Mouse (Mus musculus) hindbrain, embryonic 13.5 days (tissue): Measurements from ENCODE around the gene Mpdu1. TPM values are rescaled to one million over a fixed set of nuclear protein-coding genes. Genes with fewer than 3 reads are reported as not detected.
A peak's percentile ranks its signal among the peaks of the same experiment; 100 is the strongest.

Experiments
- ATAC-seq: fragments of 200-750 bp; cut with Nextera tagmentation; 2 replicates; pipeline ENCODE4 v1.8.0; 2017; ENCODE audit warnings: moderate TSS enrichment; ENCODE audit not compliant: low FRiP score
- H3K27ac ChIP-seq: fragments of 300-500 bp; sonication (generic); 2 replicates; pipeline ENCODE4 v1.5.1; 2015; ENCODE audit warnings: inconsistent platforms, mild to moderate bottlenecking, moderate library complexity
- H3K27me3 ChIP-seq: fragments of 300-500 bp; sonication (generic); 2 replicates; pipeline ENCODE4 v1.6.1; 2015; ENCODE audit warnings: mild to moderate bottlenecking, inconsistent platforms
- H3K36me3 ChIP-seq: fragments of 300-500 bp; sonication (generic); 2 replicates; pipeline ENCODE4 v1.6.1; 2015; ENCODE audit warnings: mild to moderate bottlenecking, inconsistent platforms
- H3K4me1 ChIP-seq: fragments of 300-500 bp; sonication (generic); replicated peaks from 2 replicates; pipeline ENCODE4 v1.6.1; 2015; ENCODE audit warnings: inconsistent platforms
- H3K4me2 ChIP-seq: fragments of 300-500 bp; sonication (generic); 2 replicates; pipeline ENCODE4 v1.6.1; 2015; ENCODE audit warnings: inconsistent platforms, mild to moderate bottlenecking, moderate library complexity
- H3K4me3 ChIP-seq: fragments of 300-500 bp; sonication (generic); 2 replicates; pipeline ENCODE4 v1.5.1; 2015; ENCODE audit warnings: mild to moderate bottlenecking, inconsistent platforms
- H3K9ac ChIP-seq: fragments of 300-500 bp; sonication (generic); 2 replicates; pipeline ENCODE4 v1.6.1; 2015; ENCODE audit warnings: mild to moderate bottlenecking, inconsistent platforms
- H3K9me3 ChIP-seq: fragments of 300-500 bp; sonication (generic); 2 replicates; pipeline ENCODE4 v1.6.1; 2016; ENCODE audit warnings: inconsistent platforms
- WGBS: fragments of 180-500 bp; shearing (Covaris S2); methylation state at CpG from one replicate; pipeline ENCODE4 v1.1.7; 2015; 5-methylcytosine and 5-hydroxymethylcytosine counted together
- polyA plus RNA-seq: library from polyadenylated mRNA; unstranded; fragments of >200 nt; fragmentation: Nextera tagmentation; extraction: Ambion mirVana; gene quantifications from 2 replicates; pipeline ENCODE4 v1.2.1, GENCODE M21; 2015

The Mpdu1 gene
- polyA plus RNA-seq, 1 experiment from 2014 or later, result 95.0 TPM

DNA sequence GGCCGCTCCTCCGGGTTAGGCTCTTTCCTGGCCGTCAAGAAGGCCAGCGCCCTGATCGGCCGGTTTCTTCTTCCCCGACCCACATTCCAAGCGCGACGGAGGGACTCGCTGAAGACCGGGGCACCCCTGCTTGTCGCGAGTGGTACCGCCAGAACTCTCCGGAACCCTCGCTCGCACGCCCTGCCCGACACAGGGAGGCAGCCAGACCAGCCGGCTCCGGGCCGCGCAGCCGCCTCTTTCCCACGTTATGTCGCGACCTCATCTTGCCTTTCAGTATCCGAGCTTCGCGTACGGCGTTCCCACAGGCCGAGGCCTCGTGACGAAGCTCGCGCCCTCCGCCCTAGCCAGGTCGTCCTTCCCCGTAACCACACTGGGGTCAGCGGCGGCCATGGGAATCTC, 9.3 kb upstream of the Mpdu1 start:
- Histone ChIP-seq H3K4me3 (peak overlapping the region; percentile 100), H3K27ac (peak overlapping the region; percentile 98), H3K9me3 (no peaks in the 10 kb centered on the region), H3K4me2 (peak overlapping the region; percentile 99), H3K27me3 (no peaks in the 10 kb centered on the region), H3K4me1 (peaks cover 32% of the 10 kb centered on the region), H3K9ac (peak overlapping the region; percentile 100), H3K36me3 (peaks cover 73% of the 10 kb centered on the region)
- ATAC-seq, result peak; percentile 18
- WGBS, result under 1% methylated on average over 43 of the region's 43 CpGs

- Histone ChIP-seq H3K4me3 (peak overlapping the region; percentile 100), H3K9ac (peak overlapping the region; percentile 100), H3K9me3 (no peaks in the 10 kb centered on the region), H3K36me3 (peaks cover 73% of the 10 kb centered on the region), H3K4me2 (peak overlapping the region; percentile 99), H3K4me1 (peaks cover 32% of the 10 kb centered on the region), H3K27ac (peak overlapping the region; percentile 98), H3K27me3 (no peaks in the 10 kb centered on the region)
- WGBS, result 1% methylated on average over 60 of the region's 61 CpGs
- peak; percentile 69 for ATAC-seq
These were observed 8.6 kb upstream of the Mpdu1 start for GRCm38 (mm10) chr11:69670786-69671725.

DNA sequence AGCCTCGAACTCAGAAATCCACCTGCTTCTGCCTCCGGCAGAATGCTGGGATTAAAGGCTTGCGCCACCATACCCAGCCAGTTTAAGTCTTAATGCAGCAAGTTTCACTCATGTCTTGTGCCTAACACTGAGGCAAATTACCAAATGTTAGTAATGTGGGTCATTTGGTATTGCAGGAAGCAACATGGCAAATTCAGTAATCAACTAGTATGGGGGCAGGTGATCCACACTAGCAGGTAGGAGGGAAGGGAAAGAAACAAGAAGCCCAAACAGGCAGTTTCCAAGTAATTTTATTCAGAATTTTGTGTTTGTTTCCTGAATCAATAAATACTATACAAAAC, 4.2 kb upstream of the Mpdu1 start:
- H3K4me2 ChIP-seq, result no peak overlapping the region
- peaks cover 70% of the 10 kb centered on the region for H3K36me3 ChIP-seq
- 92% methylated on average over 3 of the region's 3 CpGs for WGBS
- peaks cover 33% of the 10 kb centered on the region for H3K4me1 ChIP-seq
- no peaks in the 10 kb centered on the region for H3K27me3 ChIP-seq
- no peaks in the 10 kb centered on the region for H3K9me3 ChIP-seq
- H3K9ac ChIP-seq, result no peak overlapping the region
- ATAC-seq, result no peak
- H3K27ac ChIP-seq, result no peak overlapping the region
- no peak overlapping the region for H3K4me3 ChIP-seq

GRCm38 (mm10) chr11:69665961-69666664, 3.7 kb upstream of the Mpdu1 start, which contains the start of gene Cd68:
TSS of gene Cd68 (minus strand) at chr11:69666153.
- no peak within 1 kb of the TSS; the same call in 1 of the 2 replicates for H3K9ac ChIP-seq
- peaks cover 70% of the 10 kb centered on the region for H3K36me3 ChIP-seq
- H3K27ac ChIP-seq, result peak within 1 kb of the TSS; percentile 35; the same call in 1 of the 2 replicates
- ATAC-seq, result no peak
- WGBS, result 41% methylated on average over 7 of the region's 7 CpGs
- no peaks in the 10 kb centered on the region for H3K9me3 ChIP-seq
- H3K4me3 ChIP-seq, result no peak within 1 kb of the TSS
- peaks cover 38% of the 10 kb centered on the region for H3K4me1 ChIP-seq
- no peaks in the 10 kb centered on the region for H3K27me3 ChIP-seq
- H3K4me2 ChIP-seq, result no peak within 1 kb of the TSS

GRCm38 (mm10) chr11:69665457-69665960, 3.1 kb upstream of the Mpdu1 start:
- no peak overlapping the region for H3K4me2 ChIP-seq
- H3K36me3 ChIP-seq, result peaks cover 68% of the 10 kb centered on the region
- H3K27me3 ChIP-seq, result no peaks in the 10 kb centered on the region
- H3K27ac ChIP-seq, result peak overlapping the region; percentile 35; the same call in 1 of the 2 replicates
- peaks cover 39% of the 10 kb centered on the region for H3K4me1 ChIP-seq
- WGBS, result 86% methylated on average over 9 of the region's 9 CpGs
- no peak overlapping the region for H3K4me3 ChIP-seq
- H3K9me3 ChIP-seq, result no peaks in the 10 kb centered on the region
- H3K9ac ChIP-seq, result no peak overlapping the region; the same call in 1 of the 2 replicates
- no peak for ATAC-seq

- no peak overlapping the region for H3K4me2 ChIP-seq
- no peak overlapping the region for H3K4me3 ChIP-seq
- no peaks in the 10 kb centered on the region for H3K27me3 ChIP-seq
- no peaks in the 10 kb centered on the region for H3K9me3 ChIP-seq
- WGBS, result 96% methylated on average over 7 of the region's 7 CpGs
- no peak overlapping the region for H3K27ac ChIP-seq
- peaks cover 61% of the 10 kb centered on the region for H3K36me3 ChIP-seq
- H3K4me1 ChIP-seq, result peaks cover 35% of the 10 kb centered on the region
- no peak overlapping the region for H3K9ac ChIP-seq
- ATAC-seq, result no peak
These were observed 2.4 kb upstream of the Mpdu1 start for GRCm38 (mm10) chr11:69664841-69665240.

DNA sequence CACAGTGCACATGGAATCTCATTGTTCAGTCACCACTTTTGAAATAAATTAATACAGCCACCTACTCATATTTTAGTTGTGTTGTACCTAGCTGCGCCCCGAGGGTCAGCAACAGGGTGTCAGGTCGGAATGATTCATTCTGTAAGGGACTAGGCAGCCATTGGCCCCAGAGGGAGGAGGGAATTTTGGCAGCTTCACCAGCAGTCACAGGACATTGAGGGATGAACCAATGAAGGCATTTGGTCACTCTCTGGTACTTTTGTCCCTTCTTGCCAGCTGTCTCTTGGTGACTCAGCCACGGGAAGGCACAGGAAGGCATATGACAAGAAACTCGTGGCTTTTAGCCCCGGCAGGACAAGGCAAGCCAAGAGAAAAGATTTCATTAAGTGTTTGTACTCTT, 1.4 kb upstream of the Mpdu1 start:
- Histone ChIP-seq H3K27ac (peak overlapping the region; percentile 97), H3K4me1 (peaks cover 27% of the 10 kb centered on the region), H3K9ac (no peak overlapping the region), H3K4me3 (no peak overlapping the region), H3K9me3 (no peaks in the 10 kb centered on the region), H3K4me2 (no peak overlapping the region), H3K27me3 (no peaks in the 10 kb centered on the region), H3K36me3 (peaks cover 57% of the 10 kb centered on the region)
- 91% methylated on average over 6 of the region's 6 CpGs for WGBS
- ATAC-seq, result no peak

DNA sequence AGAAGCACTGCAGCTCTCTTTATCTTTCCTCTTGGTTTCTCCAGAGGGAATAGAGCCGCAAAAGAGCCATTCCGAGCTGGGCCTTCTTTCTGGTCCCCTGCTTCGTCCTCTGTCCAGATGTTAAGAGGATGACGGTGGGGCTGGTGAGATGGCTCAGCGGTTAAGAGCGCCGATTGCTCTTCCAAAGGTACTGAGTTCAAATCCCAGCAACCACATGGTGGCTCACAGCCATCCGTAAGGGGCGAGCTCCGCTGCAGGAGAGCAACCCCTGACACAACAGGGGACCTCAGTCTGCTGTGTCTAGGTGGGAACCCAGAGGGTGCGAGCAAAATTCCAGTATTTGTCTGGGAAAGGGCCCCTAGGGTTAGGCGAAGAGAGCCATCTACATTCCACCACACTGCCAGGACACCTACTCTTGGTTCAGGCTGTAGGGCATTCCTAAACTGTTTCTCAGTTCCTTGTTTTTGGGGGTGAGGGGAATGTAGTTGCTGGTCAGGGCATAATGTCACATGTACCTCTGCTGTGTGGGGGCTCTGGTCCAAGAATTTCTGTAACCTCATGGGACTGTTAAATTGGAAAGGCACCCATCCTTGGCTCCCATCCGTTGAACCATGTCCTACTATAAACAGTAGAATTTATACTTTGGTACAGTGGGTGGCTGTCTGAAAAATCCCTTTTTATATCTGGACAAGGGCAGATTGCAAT, 677 bp upstream of the Mpdu1 start:
- Histone ChIP-seq H3K36me3 (peaks cover 57% of the 10 kb centered on the region), H3K4me2 (peak overlapping the region; percentile 61), H3K27ac (peak overlapping the region; percentile 97), H3K4me1 (peaks cover 27% of the 10 kb centered on the region), H3K4me3 (peak overlapping the region; percentile 55), H3K9me3 (no peaks in the 10 kb centered on the region), H3K9ac (peak overlapping the region; percentile 67), H3K27me3 (no peaks in the 10 kb centered on the region)
- WGBS, result 72% methylated on average over 13 of the region's 13 CpGs
- peak; percentile 51 for ATAC-seq

GRCm38 (mm10) chr11:69661221-69661881, 1.1 kb downstream of the Mpdu1 start:
- Histone ChIP-seq H3K9ac (peak overlapping the region; percentile 74), H3K27me3 (no peaks in the 10 kb centered on the region), H3K9me3 (no peaks in the 10 kb centered on the region), H3K4me1 (peaks cover 32% of the 10 kb centered on the region), H3K27ac (peak overlapping the region; percentile 97), H3K4me2 (peak overlapping the region; percentile 61), H3K4me3 (peak overlapping the region; percentile 55), H3K36me3 (peaks cover 59% of the 10 kb centered on the region)
- no peak for ATAC-seq
- 81% methylated on average over 3 of the region's 3 CpGs for WGBS

DNA sequence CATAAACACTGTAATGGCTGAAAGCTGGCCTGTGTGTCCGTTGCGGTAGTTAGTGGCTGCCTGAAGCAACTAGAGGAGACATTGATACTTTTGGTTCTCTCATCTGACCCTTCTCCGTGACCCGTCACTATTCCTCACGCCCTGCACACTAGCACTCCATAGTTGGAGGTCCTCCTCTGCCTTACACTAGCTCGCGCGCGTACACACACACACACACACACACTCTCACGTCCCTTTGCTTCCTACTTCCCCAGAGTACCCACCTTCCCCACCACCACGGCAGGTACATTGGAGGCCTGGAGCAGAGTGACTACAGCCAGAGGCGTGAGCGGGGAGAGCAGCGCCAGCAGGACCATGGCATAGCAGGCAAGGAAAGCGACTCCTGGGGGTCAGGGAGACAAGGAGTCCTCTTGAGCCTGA, 5.0 kb downstream of the Mpdu1 start:
- Histone ChIP-seq H3K4me2 (no peak overlapping the region), H3K36me3 (peaks cover 53% of the 10 kb centered on the region), H3K9me3 (no peaks in the 10 kb centered on the region), H3K27me3 (no peaks in the 10 kb centered on the region), H3K4me1 (peaks cover 36% of the 10 kb centered on the region), H3K27ac (0 out of 2 replicates have a peak overlapping the region, but pooled peaks have one; percentile 18), H3K4me3 (no peak overlapping the region), H3K9ac (no peak overlapping the region)
- WGBS, result 86% methylated on average over 15 of the region's 15 CpGs
- no peak for ATAC-seq

DNA sequence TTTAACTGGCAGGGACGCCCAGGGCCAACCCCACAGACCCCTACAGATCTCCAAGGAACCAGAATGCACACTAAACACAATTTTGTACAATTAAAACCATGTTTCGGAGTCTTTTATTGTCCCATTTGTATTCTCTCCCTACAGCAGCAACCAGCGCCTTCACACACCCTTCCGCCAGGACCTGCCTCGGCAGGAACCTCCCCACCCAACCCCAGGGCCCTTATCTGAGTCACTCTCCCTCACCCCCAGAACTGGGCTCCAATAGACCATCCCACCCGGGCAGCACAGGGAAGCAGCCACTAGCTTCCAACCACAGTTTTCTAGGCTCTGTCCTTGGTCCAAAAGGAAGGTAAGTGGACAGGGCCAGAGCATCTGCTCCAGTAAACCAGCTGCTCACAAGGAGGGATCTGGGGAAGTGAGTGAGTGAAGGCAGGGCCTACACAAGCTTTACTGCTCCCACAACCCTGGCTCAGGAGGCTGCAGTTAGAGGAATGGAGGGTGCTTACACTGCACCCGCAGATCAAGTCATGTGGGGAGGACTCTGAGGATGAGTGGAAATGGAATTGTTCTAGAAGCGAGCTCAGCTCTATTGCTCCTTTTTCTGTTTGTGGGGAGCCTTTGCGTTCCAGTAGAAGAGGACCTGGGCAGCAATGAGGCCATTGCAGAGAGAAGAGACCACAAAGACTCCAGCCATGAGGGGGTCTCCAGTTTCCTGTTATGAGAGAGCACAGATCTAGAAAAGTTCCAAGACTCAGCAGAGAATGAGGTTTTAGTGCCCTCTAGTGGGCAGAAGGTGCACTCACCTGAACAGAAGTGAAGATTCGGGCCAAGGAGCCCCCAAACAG, 5.6 kb downstream of the Mpdu1 start:
- peak overlapping the region; percentile 18; the same call in 1 of the 2 replicates for H3K27ac ChIP-seq
- H3K27me3 ChIP-seq, result no peaks in the 10 kb centered on the region
- no peak for ATAC-seq
- WGBS, result 82% methylated on average over 10 of the region's 10 CpGs
- no peaks in the 10 kb centered on the region for H3K9me3 ChIP-seq
- no peak overlapping the region for H3K4me2 ChIP-seq
- peaks cover 36% of the 10 kb centered on the region for H3K4me1 ChIP-seq
- peak overlapping the region; percentile 43; the same call in 1 of the 2 replicates for H3K9ac ChIP-seq
- H3K4me3 ChIP-seq, result no peak overlapping the region
- peaks cover 59% of the 10 kb centered on the region for H3K36me3 ChIP-seq
